Mouse (Mus musculus) forebrain, embryonic 11.5 days (tissue): ENCODE measurements around the gene Nelfb. TPM values are rescaled to one million over a fixed set of nuclear protein-coding genes. Genes with fewer than 3 reads are reported as not detected.

Experiments used
- ATAC-seq: fragments of 200-750 bp; cut with Nextera tagmentation; replicated peaks from 2 replicates; pipeline ENCODE4 v1.8.0; 2017; ENCODE audit warnings: moderate TSS enrichment; ENCODE audit not compliant: low FRiP score
- DNase-seq: peaks from one replicate; pipeline ENCODE4 v3.0.0-alpha.2; 2017; ENCODE audit warnings: low spot score
- H3K27ac ChIP-seq: fragments of 300-500 bp; sonication (generic); 2 replicates; pipeline ENCODE4 v1.5.1; 2014; ENCODE audit warnings: low read depth, low read length
- H3K27me3 ChIP-seq: fragments of 300-500 bp; sonication (generic); 2 replicates; pipeline ENCODE4 v1.6.1; 2014; ENCODE audit warnings: mild to moderate bottlenecking, low read length, mixed read lengths; ENCODE audit not compliant: control insufficient read depth, insufficient read depth
- H3K36me3 ChIP-seq: fragments of 300-500 bp; sonication (generic); 2 replicates; pipeline ENCODE4 v1.6.1; 2014; ENCODE audit warnings: mild to moderate bottlenecking, low read length, moderate library complexity, mixed read lengths; ENCODE audit not compliant: control insufficient read depth, insufficient read depth
- H3K4me1 ChIP-seq: fragments of 300-500 bp; sonication (generic); replicated peaks from 2 replicates; pipeline ENCODE4 v1.6.1; 2014; ENCODE audit warnings: low read length, mixed read lengths; ENCODE audit not compliant: control insufficient read depth, insufficient read depth
- H3K4me2 ChIP-seq: fragments of 300-500 bp; sonication (generic); 2 replicates; pipeline ENCODE4 v1.6.1; 2014; ENCODE audit warnings: low read depth, mild to moderate bottlenecking, low read length, moderate library complexity, mixed read lengths; ENCODE audit not compliant: severe bottlenecking
- H3K4me3 ChIP-seq: fragments of 300-500 bp; sonication (generic); 2 replicates; pipeline ENCODE4 v1.5.1; 2014; ENCODE audit warnings: low read depth, low read length
- H3K9ac ChIP-seq: fragments of 300-500 bp; sonication (generic); 2 replicates; pipeline ENCODE4 v1.6.1; 2014; ENCODE audit warnings: low read length
- H3K9me3 ChIP-seq: fragments of 300-500 bp; sonication (generic); 2 replicates; pipeline ENCODE4 v1.6.1; 2016; ENCODE audit warnings: low read length, mixed read lengths; ENCODE audit not compliant: control insufficient read depth
- WGBS: fragments of 180-500 bp; shearing (Covaris S2); extraction: QIAGEN DNeasy Blood & Tissue Kit; methylation state at CpG from one replicate; pipeline ENCODE4 v1.1.7; 2014; 5-methylcytosine and 5-hydroxymethylcytosine counted together
- polyA plus RNA-seq: library from polyadenylated mRNA; unstranded; fragments of >200 nt; fragmentation: Nextera tagmentation; extraction: Ambion mirVana; gene quantifications from 2 replicates; pipeline ENCODE4 v1.2.1, GENCODE M21; 2014

Gene Nelfb
- polyA plus RNA-seq, 1 experiment from 2014 or later = 110 TPM

GRCm38 (mm10) chr2:25196172-25196954 is 14.9 kb downstream of the Nelfb start, which contains the start of gene Tor4a:
Gene Tor4a (minus strand): TSS chr2:25196886.
- Histone ChIP-seq H3K4me2 (no peak within 1 kb of the TSS), H3K27me3 (peaks cover 23% of the 10 kb centered on the region), H3K36me3 (peaks cover 8% of the 10 kb centered on the region), H3K4me3 (no peak within 1 kb of the TSS), H3K4me1 (no peaks in the 10 kb centered on the region; the same call in 1 of the 2 replicates), H3K27ac (no peak within 1 kb of the TSS), H3K9ac (no peak within 1 kb of the TSS), H3K9me3 (no peaks in the 10 kb centered on the region)
- WGBS = 8% methylated on average over 8 of the region's 8 CpGs
- no peak for ATAC-seq
- no peak for DNase-seq

DNA sequence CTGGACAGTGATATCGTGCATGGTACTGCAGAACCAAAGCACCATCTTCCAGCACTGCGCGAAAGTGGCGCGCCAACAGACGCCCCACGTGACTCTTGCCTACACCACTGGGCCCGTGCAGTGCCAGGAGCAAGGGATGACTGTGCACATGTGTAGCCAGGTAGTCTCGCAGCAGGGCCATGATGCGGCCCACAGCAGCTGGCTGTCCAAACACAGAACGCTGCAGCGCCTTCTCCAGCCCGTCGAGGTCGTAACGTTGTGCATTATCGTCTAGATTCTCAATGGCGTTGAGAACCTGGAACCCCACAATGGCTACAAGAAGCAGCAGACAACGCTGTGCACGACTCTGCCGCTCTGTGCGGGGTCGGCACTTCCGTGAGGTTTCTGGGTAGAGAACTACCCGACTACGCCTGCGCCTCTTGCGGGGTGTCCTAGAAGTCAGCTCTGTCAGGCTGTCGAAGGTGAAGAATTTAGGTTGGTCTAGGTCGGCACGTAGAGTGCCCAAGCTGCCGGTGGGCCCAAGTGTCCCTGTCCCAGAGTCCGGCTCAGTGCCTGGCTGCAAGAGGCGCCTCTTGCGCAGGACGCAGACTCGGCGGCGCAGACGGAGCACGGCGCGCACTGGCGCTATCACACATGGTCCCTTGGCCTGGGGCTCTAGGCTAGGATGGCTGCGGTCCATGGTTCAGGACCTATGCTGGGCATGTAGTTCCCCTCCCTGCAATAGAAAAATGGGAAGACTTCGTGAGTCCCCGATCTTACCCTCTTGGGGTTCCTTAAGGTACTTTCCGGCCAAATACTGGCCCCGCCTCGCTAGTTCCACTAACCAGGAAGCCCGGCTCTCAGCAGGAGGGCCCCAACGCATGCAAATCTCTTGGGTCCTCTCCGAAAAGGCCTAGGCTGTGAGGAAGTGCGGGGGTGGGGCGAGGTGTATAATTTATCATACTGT is 15.8 kb downstream of the Nelfb start:
- Histone ChIP-seq H3K4me2 (0 out of 2 replicates have a peak overlapping the region, but pooled peaks have one; percentile 15), H3K27me3 (peaks cover 23% of the 10 kb centered on the region), H3K36me3 (peaks cover 6% of the 10 kb centered on the region), H3K4me3 (no peak overlapping the region), H3K27ac (no peak overlapping the region), H3K4me1 (no peaks in the 10 kb centered on the region; the same call in 1 of the 2 replicates), H3K9ac (no peak overlapping the region), H3K9me3 (no peaks in the 10 kb centered on the region)
- DNase-seq (no peak), ATAC-seq (no peak)
- WGBS = 22% methylated on average over 55 of the region's 55 CpGs

- Histone ChIP-seq H3K4me1 (no peaks in the 10 kb centered on the region; the same call in 1 of the 2 replicates), H3K4me2 (no peak overlapping the region), H3K27me3 (peaks cover 23% of the 10 kb centered on the region), H3K9me3 (no peaks in the 10 kb centered on the region), H3K36me3 (no peaks in the 10 kb centered on the region), H3K9ac (no peak overlapping the region), H3K4me3 (no peak overlapping the region), H3K27ac (no peak overlapping the region)
- no peak for DNase-seq
- WGBS = 85% methylated on average over 17 of the region's 17 CpGs
- ATAC-seq = no peak
Observed at GRCm38 (mm10) chr2:25194486-25195171, 16.7 kb downstream of the Nelfb start.

DNA sequence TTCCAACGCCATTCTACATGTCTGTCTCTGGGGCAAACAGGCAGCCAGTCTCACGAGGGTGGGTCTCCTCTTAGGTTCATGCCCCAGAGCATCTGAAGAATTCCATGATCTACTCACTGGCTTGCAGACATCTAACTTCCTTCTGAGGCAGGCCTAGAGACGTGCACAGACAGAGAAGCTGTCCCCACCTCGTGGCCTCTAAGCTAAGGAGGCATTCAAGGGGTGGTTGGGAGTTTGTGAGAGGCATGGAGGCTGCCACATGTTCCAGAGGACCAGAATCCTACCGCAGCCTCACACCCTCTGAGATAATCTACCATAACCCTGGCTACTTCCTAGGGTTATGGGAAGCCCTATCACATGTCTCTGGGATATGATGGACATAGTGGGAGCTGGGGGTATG is 17.3 kb downstream of the Nelfb start:
- H3K9ac ChIP-seq = no peak overlapping the region
- WGBS = 79% methylated on average over 5 of the region's 5 CpGs
- ATAC-seq = no peak
- no peak for DNase-seq
- no peak overlapping the region for H3K27ac ChIP-seq
- H3K9me3 ChIP-seq = no peaks in the 10 kb centered on the region
- H3K4me2 ChIP-seq = no peak overlapping the region
- no peaks in the 10 kb centered on the region; the same call in 1 of the 2 replicates for H3K4me1 ChIP-seq
- H3K27me3 ChIP-seq = peaks cover 23% of the 10 kb centered on the region
- H3K4me3 ChIP-seq = no peak overlapping the region
- H3K36me3 ChIP-seq = no peaks in the 10 kb centered on the region

DNA sequence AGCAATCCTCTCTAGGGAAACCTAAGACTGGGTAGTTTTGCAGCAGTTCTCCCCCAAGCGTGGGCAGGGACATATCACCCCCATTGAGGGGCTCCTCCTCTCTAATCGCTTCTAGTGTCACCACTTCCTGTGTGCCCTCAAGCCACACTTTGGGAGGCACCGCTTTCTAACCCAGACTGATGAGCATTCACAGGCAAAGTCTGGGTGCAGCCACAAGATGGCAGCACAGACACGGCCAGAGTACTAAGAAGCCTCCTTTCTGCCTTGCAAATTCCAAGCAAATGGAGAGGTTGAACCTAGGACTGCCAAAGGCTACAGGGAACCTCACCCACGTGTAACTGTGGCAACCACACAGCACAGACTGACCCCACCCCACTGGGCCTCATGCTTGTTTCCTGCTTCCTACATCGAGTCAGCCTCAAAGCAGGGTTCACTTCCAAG is 17.9 kb downstream of the Nelfb start:
- peaks cover 23% of the 10 kb centered on the region for H3K27me3 ChIP-seq
- 3% methylated on average over 6 of the region's 6 CpGs for WGBS
- no peak overlapping the region for H3K9ac ChIP-seq
- DNase-seq = peak; percentile 90
- no peaks in the 10 kb centered on the region for H3K36me3 ChIP-seq
- H3K4me1 ChIP-seq = no peaks in the 10 kb centered on the region; the same call in 1 of the 2 replicates
- no peak overlapping the region for H3K4me3 ChIP-seq
- peak; percentile 85 for ATAC-seq
- H3K9me3 ChIP-seq = no peaks in the 10 kb centered on the region
- no peak overlapping the region for H3K27ac ChIP-seq
- H3K4me2 ChIP-seq = no peak overlapping the region

- ATAC-seq = no peak
- Histone ChIP-seq H3K4me1 (peaks cover 17% of the 10 kb centered on the region; the same call in 1 of the 2 replicates), H3K27ac (no peak overlapping the region), H3K4me3 (no peak overlapping the region), H3K36me3 (peaks cover 2% of the 10 kb centered on the region; the same call in 1 of the 2 replicates), H3K9ac (no peak overlapping the region), H3K27me3 (no peaks in the 10 kb centered on the region), H3K4me2 (no peak overlapping the region), H3K9me3 (no peaks in the 10 kb centered on the region)
- 86% methylated on average over 6 of the region's 6 CpGs for WGBS
- DNase-seq = no peak
Observed at GRCm38 (mm10) chr2:25187841-25188240, 23.4 kb downstream of the Nelfb start.

DNA sequence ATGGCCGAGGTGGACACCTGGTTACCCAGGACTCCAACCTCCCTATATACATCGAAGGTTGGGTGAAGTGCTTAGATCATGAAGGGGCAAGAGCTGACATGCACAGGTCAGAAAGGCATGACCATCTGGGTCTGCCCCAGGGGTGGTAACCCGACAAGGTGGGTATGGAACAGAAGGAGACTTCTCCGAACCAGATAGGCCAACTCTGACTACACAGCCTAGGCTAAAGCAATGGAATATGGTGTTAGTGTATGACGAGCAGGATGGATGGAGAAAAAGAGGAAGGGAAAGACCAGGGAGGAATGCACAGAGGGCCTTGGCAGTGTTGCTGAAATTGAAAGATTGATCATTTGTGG is 24.7 kb downstream of the Nelfb start:
- no peak for ATAC-seq
- Histone ChIP-seq H3K36me3 (peaks cover 2% of the 10 kb centered on the region; the same call in 1 of the 2 replicates), H3K4me3 (peak overlapping the region; percentile 38), H3K4me2 (peak overlapping the region; percentile 85), H3K4me1 (peaks cover 17% of the 10 kb centered on the region; the same call in 1 of the 2 replicates), H3K27me3 (no peaks in the 10 kb centered on the region), H3K27ac (peak overlapping the region; percentile 98), H3K9me3 (no peaks in the 10 kb centered on the region), H3K9ac (peak overlapping the region; percentile 86)
- 26% methylated on average over 5 of the region's 5 CpGs for WGBS
- no peak for DNase-seq
